Mouse (Mus musculus): Measurements from ENCODE around the gene Ncoa5.

- TF ChIP-seq POLR2A (IDR thresholded peaks at IDR 0.05; ENCODE audit: insufficient read depth, low read length) (no peak), CTCF (IDR thresholded peaks at IDR 0.05; ENCODE audit: low read depth, low read length) (no peak)
These were observed 38.7 kb downstream of the Ncoa5 start for GRCm38 (mm10) chr2:164995976-164996375.
